Mouse (Mus musculus) thymus, adult 2 months (tissue): ENCODE data around the gene Ldb2.

Experiments
- CTCF ChIP-seq: fragments of 200-500 bp; IDR thresholded peaks from 2 replicates; pipeline ENCODE4 v1.5.1; 2012; ENCODE audit warnings: mild to moderate bottlenecking, control low read depth, low read length, moderate library complexity, borderline replicate concordance; ENCODE audit not compliant: control insufficient read depth, poor library complexity, insufficient read depth; ENCODE audit errors: extremely low read depth
- POLR2A ChIP-seq: fragments of 200-500 bp; IDR thresholded peaks from 2 replicates; pipeline ENCODE4 v1.6.1; 2012; ENCODE audit warnings: mild to moderate bottlenecking, low read length, control low read depth, moderate library complexity; ENCODE audit not compliant: control insufficient read depth, poor library complexity, insufficient read depth; ENCODE audit errors: extremely low read depth

- no peak for TF ChIP-seq CTCF
- no peak for TF ChIP-seq POLR2A
Measured at GRCm38 (mm10) chr5:44667383-44667782, 132.1 kb downstream of the Ldb2 start.
